Mouse (Mus musculus) olfactory bulb, adult 2 months (tissue): Measurements from ENCODE around the gene Nans.

Experiments used
- CTCF ChIP-seq: fragments of 200-500 bp; IDR thresholded peaks from 2 replicates; pipeline ENCODE4 v1.5.1; 2012; ENCODE audit warnings: low read depth, mild to moderate bottlenecking, low read length, moderate library complexity; ENCODE audit not compliant: insufficient read depth
- POLR2A ChIP-seq: fragments of 200-500 bp; IDR thresholded peaks from 2 replicates; pipeline ENCODE4 v1.6.1; 2012; ENCODE audit warnings: mild to moderate bottlenecking, low read depth, low read length, moderate library complexity; ENCODE audit not compliant: insufficient read depth

DNA sequence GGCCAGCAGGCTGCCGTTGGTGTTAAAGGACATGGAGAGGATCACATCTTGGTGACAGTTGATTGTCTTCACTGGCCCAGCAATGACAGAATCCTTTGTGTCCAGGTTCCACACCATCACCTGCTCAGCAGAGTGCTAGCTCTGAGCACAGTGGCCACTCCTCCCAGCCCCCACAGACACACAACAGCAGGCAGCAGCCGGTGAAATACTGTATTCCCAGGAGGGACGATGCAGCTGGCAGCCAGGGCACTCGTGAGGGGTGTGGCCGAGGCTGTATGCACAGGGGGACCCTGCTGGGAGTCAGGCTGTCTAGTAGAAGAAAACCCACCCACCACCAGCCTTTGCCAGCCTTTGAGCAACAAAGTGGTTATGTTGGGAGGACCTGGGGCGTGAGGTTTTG lies 57.7 kb downstream of the Nans start:
- TF ChIP-seq CTCF = no peak
- TF ChIP-seq POLR2A = no peak
